Mouse (Mus musculus) spleen, adult 2 months (tissue): ENCODE results near the gene Golph3l.
"Not testable (repeated sequence)": the region's sequence is repeated elsewhere in the genome, so short reads cannot be mapped to it uniquely, and the experiment has no call there.

ENCODE experiments used
- CTCF ChIP-seq: fragments of 200-500 bp; IDR thresholded peaks from 2 replicates; pipeline ENCODE4 v1.5.1; 2011; ENCODE audit warnings: mild to moderate bottlenecking, inconsistent platforms; ENCODE audit not compliant: insufficient read depth, insufficient read length, insufficient replicate concordance; ENCODE audit errors: extremely low read depth
- POLR2A ChIP-seq: fragments of 200-500 bp; IDR thresholded peaks from 2 replicates; pipeline ENCODE4 v1.6.1; 2011; ENCODE audit warnings: low read depth, low read length, inconsistent platforms

GRCm38 (mm10) chr3:95654371-95654770 lies 65.6 kb downstream of the Golph3l start:
- not testable (repeated sequence) for TF ChIP-seq CTCF, POLR2A
